Mouse (Mus musculus): ENCODE measurements around the gene Spocd1. TPM values are rescaled to one million over a fixed set of nuclear protein-coding genes. Genes with fewer than 3 reads are reported as not detected.

Gene Spocd1
- polyA plus RNA-seq (2014; fragmentation: Illumina TruSeq; extraction: RNeasy Lipid Tissue Mini Kit (QIAGEN cat#74804); ENCODE audit: low replicate concordance): not detected

GRCm38 (mm10) chr4:129928949-129929348, at the start of gene Spocd1:
Gene Spocd1 (plus strand): TSS chr4:129929249.

GRCm38 (mm10) chr4:129984421-129985061, 55.5 kb downstream of the Spocd1 start, which contains the start of gene Adgrb2:
Gene Adgrb2 (plus strand): TSS chr4:129984870.

Other genes starting within 250 kb of the Spocd1 start
- not detected for gene Tmem39b, start 232.4 kb upstream of the Spocd1 start, polyA plus RNA-seq (2014; fragmentation: Illumina TruSeq; extraction: RNeasy Lipid Tissue Mini Kit (QIAGEN cat#74804); ENCODE audit: low replicate concordance)
- 146 TPM for gene Khdrbs1, start 186.9 kb upstream of the Spocd1 start, polyA plus RNA-seq (2014; fragmentation: Illumina TruSeq; extraction: RNeasy Lipid Tissue Mini Kit (QIAGEN cat#74804); ENCODE audit: low replicate concordance)
- gene Ptp4a2, start 118.0 kb upstream of the Spocd1 start, polyA plus RNA-seq (2014; fragmentation: Illumina TruSeq; extraction: RNeasy Lipid Tissue Mini Kit (QIAGEN cat#74804); ENCODE audit: low replicate concordance): 1,009 TPM
- not detected for gene Adgrb2, start 55.6 kb downstream of the Spocd1 start, polyA plus RNA-seq (2014; fragmentation: Illumina TruSeq; extraction: RNeasy Lipid Tissue Mini Kit (QIAGEN cat#74804); ENCODE audit: low replicate concordance)
- 1.4 TPM for gene Col16a1, start 118.6 kb downstream of the Spocd1 start, polyA plus RNA-seq (2014; fragmentation: Illumina TruSeq; extraction: RNeasy Lipid Tissue Mini Kit (QIAGEN cat#74804); ENCODE audit: low replicate concordance)
- 5.3 TPM for gene Pef1, start 173.3 kb downstream of the Spocd1 start, polyA plus RNA-seq (2014; fragmentation: Illumina TruSeq; extraction: RNeasy Lipid Tissue Mini Kit (QIAGEN cat#74804); ENCODE audit: low replicate concordance)
- gene Hcrtr1, start 210.1 kb downstream of the Spocd1 start, polyA plus RNA-seq (2014; fragmentation: Illumina TruSeq; extraction: RNeasy Lipid Tissue Mini Kit (QIAGEN cat#74804); ENCODE audit: low replicate concordance): not detected
- gene Tinagl1, start 245.9 kb downstream of the Spocd1 start, polyA plus RNA-seq (2014; fragmentation: Illumina TruSeq; extraction: RNeasy Lipid Tissue Mini Kit (QIAGEN cat#74804); ENCODE audit: low replicate concordance): 3.1 TPM